Mouse (Mus musculus): Measurements from ENCODE around the gene Arhgap44. TPM values are rescaled to one million over a fixed set of nuclear protein-coding genes. Genes with fewer than 3 reads are reported as not detected.

Gene Arhgap44
- total and polyA plus RNA-seq, 3 experiments = 4.8 to 15.5 (median 6.8) TPM

DNA sequence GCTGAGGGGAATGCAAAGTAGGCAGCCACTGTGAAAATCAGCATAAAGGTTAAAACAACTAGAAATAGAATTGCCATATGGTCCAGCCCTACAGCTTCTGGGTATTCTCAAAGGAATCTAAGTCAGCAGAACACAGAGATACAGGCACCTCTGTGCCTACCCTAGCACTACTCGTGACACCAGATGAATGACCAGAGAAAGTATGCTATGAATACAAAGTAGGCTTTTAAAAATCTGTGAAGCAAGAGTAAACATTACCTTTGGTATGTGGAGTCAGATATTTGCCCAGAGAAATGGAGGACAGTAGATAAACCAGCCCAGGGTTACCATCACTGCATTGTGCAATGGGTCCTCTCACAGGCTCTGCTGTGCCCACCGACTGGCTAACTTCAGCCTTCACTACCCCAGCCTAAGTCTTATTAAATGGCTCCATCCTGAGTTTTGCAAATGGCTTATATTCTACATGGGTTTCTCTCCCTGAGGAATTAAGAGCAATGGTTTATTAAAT, 25.6 kb downstream of the Arhgap44 start:
- DNase-seq = no peak

DNA sequence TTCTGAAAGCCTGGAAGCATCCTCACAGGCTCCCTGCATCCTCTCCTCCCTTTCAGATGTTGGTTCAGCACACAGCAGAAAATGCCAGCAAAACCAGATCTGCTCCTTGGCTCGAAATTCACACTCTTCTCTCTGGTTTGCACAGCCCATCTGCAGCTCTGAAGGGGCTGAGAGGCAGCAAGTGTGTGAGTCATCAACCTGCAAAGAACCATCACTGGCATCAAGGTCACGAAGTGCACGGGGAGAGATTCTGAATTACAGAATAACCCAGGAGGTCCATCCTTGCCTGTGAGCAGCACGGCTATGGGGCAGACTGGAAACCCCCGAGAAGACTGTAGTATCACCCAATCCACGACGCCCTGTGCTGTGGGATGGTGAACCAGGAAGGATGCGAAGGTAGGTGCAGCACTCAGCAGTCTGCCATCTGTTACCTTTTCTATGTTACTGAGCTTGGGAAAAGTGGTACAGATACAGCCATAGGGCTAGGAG, 27.5 kb downstream of the Arhgap44 start:
- peak; percentile 30 for DNase-seq

GRCm38 (mm10) chr11:65133661-65134060, 29.1 kb downstream of the Arhgap44 start:
- no peak for DNase-seq

DNA sequence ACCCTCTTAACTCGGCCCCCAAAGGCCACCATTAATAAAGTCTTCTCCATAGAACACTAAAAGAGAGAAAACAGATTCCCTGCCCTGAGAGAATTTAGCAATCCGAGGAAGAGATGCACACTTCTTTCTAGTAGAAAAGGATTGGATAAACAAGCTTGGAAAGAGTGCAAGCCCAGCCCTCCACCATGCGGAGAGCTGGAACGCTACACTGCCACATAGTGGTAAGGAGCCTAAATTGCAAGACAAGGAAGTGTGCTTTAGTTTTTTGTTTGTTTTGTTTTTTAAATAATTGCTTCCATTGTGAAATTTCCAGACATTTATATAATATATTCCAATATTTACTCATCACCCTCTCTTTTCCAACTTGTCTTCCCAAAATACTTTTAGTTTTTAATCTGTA, 33.7 kb downstream of the Arhgap44 start:
- DNase-seq = no peak

DNA sequence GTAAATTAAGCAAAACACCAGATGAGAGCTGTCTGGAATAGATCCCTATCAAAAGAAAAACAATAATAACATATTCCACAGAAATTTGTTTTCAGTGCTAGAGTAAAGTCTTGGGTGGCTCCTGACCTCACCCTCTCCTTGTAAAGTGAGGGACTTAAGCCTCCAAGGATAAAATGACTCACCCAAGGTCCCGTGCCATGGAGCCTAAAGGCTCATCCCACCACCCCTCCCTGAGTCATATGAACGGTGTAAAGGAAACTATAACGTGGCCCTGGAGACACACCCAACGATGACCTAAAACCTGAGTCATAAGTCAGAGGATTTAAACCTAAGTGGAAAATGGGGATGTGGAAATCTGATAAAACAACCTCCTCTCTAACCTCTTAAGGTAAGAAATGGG, 34.1 kb downstream of the Arhgap44 start:
- DNase-seq = peak; percentile 74

DNA sequence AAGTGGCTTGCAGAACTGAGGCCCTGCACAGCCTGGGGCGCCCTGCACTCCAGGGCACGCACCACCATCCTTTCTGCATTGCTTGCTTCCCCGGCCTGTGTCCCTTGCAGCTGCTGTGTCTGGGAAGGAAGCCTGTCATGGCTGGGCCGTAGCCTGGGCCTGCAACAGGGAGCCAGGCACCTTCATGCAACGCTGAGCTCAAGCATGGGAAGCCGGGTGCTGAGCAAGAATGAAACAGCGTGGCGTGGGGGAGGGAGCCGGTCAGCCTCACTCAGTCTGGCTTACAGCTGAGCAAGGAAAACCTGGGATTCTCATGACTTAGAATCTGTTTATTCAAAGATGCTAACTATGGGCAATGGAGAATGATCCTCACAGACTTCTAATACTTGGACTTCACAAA, 36.2 kb downstream of the Arhgap44 start:
- no peak for DNase-seq

- DNase-seq = peak; percentile 37
These were observed 37.8 kb downstream of the Arhgap44 start for GRCm38 (mm10) chr11:65124913-65125418.

GRCm38 (mm10) chr11:65120276-65120675, 42.5 kb downstream of the Arhgap44 start:
- DNase-seq = no peak

DNA sequence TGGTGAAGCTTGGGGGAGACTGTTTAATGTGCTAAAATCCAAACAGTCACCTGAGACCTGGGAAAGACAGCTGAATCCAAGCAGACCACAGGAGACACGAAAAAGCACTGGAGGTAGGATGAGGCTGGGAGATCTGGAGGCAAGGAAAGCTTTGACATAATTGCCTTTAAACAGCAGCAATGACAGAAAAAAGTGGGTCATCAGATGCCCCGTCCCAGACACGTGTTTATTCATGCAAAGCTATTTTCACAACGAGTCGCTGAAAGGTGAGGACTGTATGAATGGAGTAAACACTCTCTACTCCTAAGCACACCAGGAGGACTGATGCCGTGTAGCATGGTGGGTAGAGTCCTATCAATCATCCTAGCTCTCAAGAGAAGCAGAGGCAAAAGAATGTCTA, 47.0 kb downstream of the Arhgap44 start:
- DNase-seq = no peak

DNA sequence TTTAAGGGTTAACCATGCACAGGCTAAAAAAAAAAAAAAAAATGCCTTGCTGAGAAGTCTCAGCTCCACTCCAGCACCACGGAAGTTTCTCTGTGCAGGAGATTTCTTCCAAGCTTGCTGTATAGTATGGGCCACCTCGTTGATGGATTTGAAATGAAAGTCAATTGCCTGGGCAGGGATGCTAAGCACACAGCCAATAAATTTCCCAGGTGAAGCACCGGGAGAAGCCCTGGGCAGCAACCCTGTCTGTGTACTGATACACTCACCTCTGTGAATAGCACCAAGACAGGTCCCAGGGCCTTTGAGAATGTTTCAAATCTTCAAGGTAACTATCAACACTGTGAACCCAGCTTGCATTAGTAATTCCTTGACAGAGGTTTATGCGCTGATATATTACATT, 50.7 kb downstream of the Arhgap44 start:
- no peak for DNase-seq

GRCm38 (mm10) chr11:65111651-65112050, 51.1 kb downstream of the Arhgap44 start:
- DNase-seq = no peak

GRCm38 (mm10) chr11:65110058-65110457, 52.7 kb downstream of the Arhgap44 start:
- peak; percentile 23 for DNase-seq

GRCm38 (mm10) chr11:65107734-65108171, 55.0 kb downstream of the Arhgap44 start:
- DNase-seq = peak; percentile 34

DNA sequence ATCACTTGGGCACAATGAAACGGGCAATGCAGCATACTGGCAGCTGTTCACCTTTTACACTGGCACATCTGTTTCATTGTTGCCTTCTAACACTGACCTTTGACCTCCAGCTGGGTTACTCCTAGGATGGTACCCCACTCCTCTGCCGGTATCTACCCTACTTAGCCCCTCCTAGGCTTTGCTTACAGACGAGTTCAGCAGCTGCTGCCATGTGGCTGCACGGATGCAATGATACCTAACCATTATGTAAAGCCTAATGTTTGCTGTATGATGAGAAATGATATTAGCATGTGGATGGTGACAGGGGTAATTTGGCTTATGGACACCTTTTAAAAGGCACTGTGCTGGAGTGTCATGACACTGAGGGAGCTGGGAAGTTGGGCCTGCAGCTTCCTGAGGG, 55.6 kb downstream of the Arhgap44 start:
- DNase-seq = no peak

GRCm38 (mm10) chr11:65104076-65104475, 58.7 kb downstream of the Arhgap44 start:
- DNase-seq = no peak

- no peak for DNase-seq
These were observed 61.6 kb downstream of the Arhgap44 start for GRCm38 (mm10) chr11:65101206-65101605.

GRCm38 (mm10) chr11:65100031-65100430, 62.7 kb downstream of the Arhgap44 start:
- DNase-seq = no peak

DNA sequence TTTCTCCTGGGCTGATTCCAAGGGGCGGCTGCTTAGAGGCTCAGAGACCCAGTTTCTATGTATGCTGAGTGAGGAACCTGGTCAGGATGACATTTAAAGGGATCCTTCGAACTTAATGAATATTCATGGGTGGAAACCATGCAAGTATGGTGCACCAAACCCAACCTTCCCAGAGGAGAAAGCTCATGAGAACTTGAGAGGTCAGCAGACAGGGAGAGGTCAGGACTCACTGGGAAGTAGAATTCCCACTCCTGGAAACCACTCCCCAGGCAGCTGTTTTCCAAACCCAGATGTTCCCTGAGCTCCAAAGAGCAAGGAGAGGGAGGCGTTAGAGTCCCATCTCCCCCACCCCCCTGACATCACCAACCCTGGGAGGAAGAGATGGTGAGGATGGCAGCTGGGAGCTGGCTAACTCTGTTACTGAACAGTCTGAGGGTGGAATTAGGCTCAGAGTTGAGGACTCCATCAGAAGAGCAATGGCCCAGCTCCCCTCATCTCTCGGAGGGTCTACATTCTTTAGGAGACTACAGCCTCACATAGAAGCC, 65.2 kb downstream of the Arhgap44 start:
- no peak for DNase-seq

GRCm38 (mm10) chr11:65096866-65097265, 65.9 kb downstream of the Arhgap44 start:
- no peak for DNase-seq

DNA sequence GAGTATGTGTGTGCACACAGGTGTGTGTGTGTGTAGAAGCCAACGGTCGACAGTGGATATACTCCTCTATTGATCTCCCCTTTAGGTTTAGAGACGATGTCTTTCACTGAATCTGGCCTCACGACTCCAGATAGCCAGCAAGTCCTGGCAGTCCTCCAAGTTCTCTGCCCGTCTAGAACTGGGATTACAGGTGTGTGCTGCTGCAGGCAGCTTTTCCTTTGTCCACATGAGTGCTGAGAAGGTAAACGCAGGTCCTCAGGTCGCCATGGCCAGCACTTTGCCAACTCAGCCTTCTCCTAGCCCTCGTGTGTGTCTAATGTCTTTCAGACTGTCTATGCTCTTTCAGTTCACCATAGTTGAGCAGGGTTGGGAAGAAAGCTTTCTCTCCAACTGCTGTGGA, 69.9 kb downstream of the Arhgap44 start:
- no peak for DNase-seq

- no peak for DNase-seq
These were observed 72.4 kb downstream of the Arhgap44 start for GRCm38 (mm10) chr11:65090386-65090785.

GRCm38 (mm10) chr11:65089982-65090381, 72.8 kb downstream of the Arhgap44 start:
- no peak for DNase-seq

DNA sequence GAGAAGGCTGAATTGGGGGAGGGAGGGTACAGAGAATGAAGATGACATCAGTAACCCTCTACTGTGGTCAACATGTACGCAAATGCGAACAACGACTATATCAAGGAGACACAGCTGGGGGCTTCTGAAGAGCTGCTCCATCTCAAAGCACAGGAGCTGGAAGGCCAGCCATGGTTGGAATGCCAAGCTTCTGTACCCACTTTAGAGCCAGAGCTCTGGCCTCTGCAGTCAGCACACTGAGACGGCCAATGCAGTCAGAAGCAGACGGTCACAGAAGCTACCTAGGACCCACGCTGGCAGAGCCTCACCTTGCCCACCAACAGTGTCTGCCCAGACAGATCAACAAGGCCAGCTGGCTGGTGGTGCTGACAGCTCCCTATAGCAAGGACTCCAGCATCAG, 73.5 kb downstream of the Arhgap44 start:
- DNase-seq = no peak
